Mouse (Mus musculus) layer of hippocampus, postnatal 10 days (tissue): ENCODE measurements at regions not wholly inside any gene's neighbourhood (a gene's known extent, or its start where the extent isn't known, plus 50 kb on each side); places are given as distances from the start of the nearest gene placed in this dataset.

Experiments
- DNase-seq, 2 experiments: peaks; one replicate each; pipeline ENCODE4 v3.0.0; 2021; ENCODE audit warnings: low spot score in 2 of 2

- no peak for DNase-seq
These were observed 98.4 kb upstream of the Atp10a start for GRCm38 (mm10) chr7:58557535-58557934.

GRCm38 (mm10) chr7:58568807-58569206 lies 87.2 kb upstream of the Atp10a start:
- no peak for DNase-seq

DNA sequence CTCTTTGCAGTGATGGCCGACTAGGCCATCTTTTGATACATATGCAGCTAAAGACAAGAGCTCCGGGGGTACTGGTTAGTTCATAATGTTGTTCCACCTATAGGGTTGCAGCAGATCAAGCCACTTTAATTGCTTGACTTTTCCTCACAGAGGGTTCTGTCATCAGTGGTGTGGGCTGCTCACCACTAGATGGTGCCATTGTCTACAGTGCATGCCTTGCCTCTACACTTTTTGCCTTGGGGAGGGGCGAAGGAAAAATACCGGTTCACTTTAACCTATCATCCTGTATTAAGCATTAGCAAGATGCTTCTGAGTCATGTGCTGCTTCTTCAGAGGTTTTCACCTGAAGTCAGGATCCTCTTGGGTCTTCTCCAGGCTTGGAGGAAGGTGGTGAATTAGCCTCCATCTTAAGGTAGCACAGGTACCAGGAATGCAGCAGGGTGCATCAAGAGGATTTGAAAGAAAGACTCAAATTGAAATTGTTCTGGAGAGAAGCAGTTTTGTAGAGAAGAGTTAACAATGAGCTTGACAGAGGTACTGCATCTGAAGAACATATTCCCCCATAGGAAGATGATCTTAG lies 71.6 kb upstream of the Atp10a start:
- peak; percentile 56 to 57 for DNase-seq

- DNase-seq: no peak
These were observed 70.2 kb upstream of the Atp10a start for GRCm38 (mm10) chr7:58585626-58586256.

DNA sequence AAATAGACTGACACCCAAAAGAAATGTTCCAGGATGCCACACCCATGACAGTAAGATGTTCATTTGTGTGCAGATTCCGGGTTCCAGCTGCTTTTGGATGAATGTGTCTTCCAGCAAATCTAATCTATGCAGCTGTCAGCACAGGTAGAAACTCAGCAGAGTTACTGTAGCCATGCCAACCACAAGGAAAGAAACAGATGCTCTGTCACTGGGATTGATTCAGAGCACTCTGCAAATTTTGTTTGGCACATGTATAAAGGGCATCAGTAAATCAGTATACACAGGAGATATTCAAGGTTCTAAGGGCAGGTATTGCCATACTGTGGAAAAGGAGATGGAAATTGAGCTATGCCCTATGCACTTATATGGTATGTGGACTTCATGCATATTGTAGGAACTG lies 60.0 kb upstream of the Atp10a start:
- no peak for DNase-seq
